Mouse (Mus musculus) kidney, adult 2 months (tissue): Measurements from ENCODE around the gene Rarres1. TPM values are rescaled to one million over a fixed set of nuclear protein-coding genes. Genes with fewer than 3 reads are reported as not detected.

Experiments used
- DNase-seq: peaks from one replicate; pipeline ENCODE4 v3.0.0; 2021
- H3K27ac ChIP-seq: fragments of 200-500 bp; 2 replicates; pipeline ENCODE4 v1.5.1; 2012; ENCODE audit warnings: low read depth, low read length, control low read depth, inconsistent platforms; ENCODE audit not compliant: insufficient read depth
- H3K27me3 ChIP-seq: fragments of 200-500 bp; replicated peaks from 2 replicates; pipeline ENCODE4 v1.6.1; 2012; ENCODE audit warnings: mild to moderate bottlenecking, moderate library complexity, low read length, inconsistent platforms; ENCODE audit not compliant: control insufficient read depth, insufficient read depth
- H3K36me3 ChIP-seq: fragments of 200-500 bp; 2 replicates; pipeline ENCODE4 v1.6.1; 2012; ENCODE audit warnings: mild to moderate bottlenecking, moderate library complexity, low read length, inconsistent platforms; ENCODE audit not compliant: control insufficient read depth, insufficient read depth
- H3K4me1 ChIP-seq: fragments of 200-500 bp; 2 replicates; pipeline ENCODE4 v1.6.1; 2011; ENCODE audit warnings: low read length; ENCODE audit not compliant: control insufficient read depth, insufficient read depth
- H3K4me3 ChIP-seq: fragments of 200-500 bp; 2 replicates; pipeline ENCODE4 v1.5.1; 2011; ENCODE audit warnings: mild to moderate bottlenecking, low read depth, low read length, control low read depth; ENCODE audit not compliant: insufficient read depth
- CTCF ChIP-seq: fragments of 200-500 bp; conservative IDR thresholded peaks from 2 replicates; pipeline ENCODE4 v1.5.1; 2011; ENCODE audit warnings: low read depth, mild to moderate bottlenecking, control low read depth, low read length, moderate library complexity, mixed read lengths; ENCODE audit not compliant: insufficient read depth, insufficient read length
- POLR2A ChIP-seq: fragments of 200-500 bp; IDR thresholded peaks from one replicate; pipeline ENCODE4 v1.6.1; 2011; ENCODE audit warnings: low read depth, low read length, control low read depth
- WGBS: fragments of 180-500 bp; shearing (Covaris S2); methylation state at CpG from one replicate; pipeline ENCODE4 v1.1.7; 2018; 5-methylcytosine and 5-hydroxymethylcytosine counted together
- polyA plus RNA-seq: library from polyadenylated mRNA; depleted of rRNA; stranded (reverse); fragments of >200 nt; gene quantifications from 2 replicates; pipeline ENCODE4 v1.2.3, GENCODE M21; 2012

Rarres1 gene
- polyA plus RNA-seq, 1 experiment = 1.7 TPM

GRCm38 (mm10) chr3:67492086-67492869 is 23.0 kb downstream of the Rarres1 start:
- WGBS = 83% methylated on average over 8 of the region's 8 CpGs
- Histone ChIP-seq H3K36me3 (no peaks in the 10 kb centered on the region), H3K4me1 (no peaks in the 10 kb centered on the region), H3K4me3 (no peak overlapping the region), H3K27ac (no peak overlapping the region), H3K27me3 (no peaks in the 10 kb centered on the region)
- DNase-seq = no peak
- no peak for TF ChIP-seq POLR2A
- no peak for TF ChIP-seq CTCF

- TF ChIP-seq CTCF (no peak), POLR2A (no peak)
- H3K4me3 ChIP-seq = no peak overlapping the region
- WGBS = 42% methylated on average over 4 of the region's 4 CpGs
- H3K4me1 ChIP-seq = no peaks in the 10 kb centered on the region
- H3K27me3 ChIP-seq = no peaks in the 10 kb centered on the region
- no peaks in the 10 kb centered on the region for H3K36me3 ChIP-seq
- no peak for DNase-seq
- H3K27ac ChIP-seq = no peak overlapping the region
Measured at GRCm38 (mm10) chr3:67490156-67490555, 25.2 kb downstream of the Rarres1 start.

- DNase-seq = no peak
- no peaks in the 10 kb centered on the region for H3K4me1 ChIP-seq
- H3K27ac ChIP-seq = no peak overlapping the region
- no peaks in the 10 kb centered on the region for H3K27me3 ChIP-seq
- TF ChIP-seq CTCF (no peak), POLR2A (no peak)
- no peaks in the 10 kb centered on the region for H3K36me3 ChIP-seq
- H3K4me3 ChIP-seq = no peak overlapping the region
- 46% methylated on average over 2 of the region's 2 CpGs for WGBS
Measured at GRCm38 (mm10) chr3:67485233-67485632, 30.1 kb downstream of the Rarres1 start.

- no peak overlapping the region for H3K4me3 ChIP-seq
- TF ChIP-seq CTCF = no peak
- TF ChIP-seq POLR2A = no peak
- H3K27me3 ChIP-seq = no peaks in the 10 kb centered on the region
- H3K27ac ChIP-seq = no peak overlapping the region
- H3K36me3 ChIP-seq = no peaks in the 10 kb centered on the region
- H3K4me1 ChIP-seq = no peaks in the 10 kb centered on the region
- WGBS = 93% methylated on average over 10 of the region's 10 CpGs
- no peak for DNase-seq
Measured at GRCm38 (mm10) chr3:67482400-67482799, 32.9 kb downstream of the Rarres1 start.

- 94% methylated on average over 11 of the region's 11 CpGs for WGBS
- H3K27me3 ChIP-seq = no peaks in the 10 kb centered on the region
- peaks cover 2% of the 10 kb centered on the region for H3K36me3 ChIP-seq
- H3K27ac ChIP-seq = no peak overlapping the region
- TF ChIP-seq POLR2A (no peak), CTCF (no peak)
- H3K4me3 ChIP-seq = no peak overlapping the region
- no peak for DNase-seq
- H3K4me1 ChIP-seq = no peaks in the 10 kb centered on the region
Measured at GRCm38 (mm10) chr3:67479806-67480205, 35.5 kb downstream of the Rarres1 start.

GRCm38 (mm10) chr3:67473438-67473837 is 41.9 kb downstream of the Rarres1 start:
- Histone ChIP-seq H3K36me3 (peaks cover 5% of the 10 kb centered on the region), H3K4me1 (no peaks in the 10 kb centered on the region), H3K27me3 (no peaks in the 10 kb centered on the region), H3K4me3 (no peak overlapping the region), H3K27ac (no peak overlapping the region)
- TF ChIP-seq POLR2A (no peak), CTCF (no peak)
- WGBS = 94% methylated on average over 6 of the region's 6 CpGs
- no peak for DNase-seq

- WGBS = 81% methylated on average over 4 of the region's 4 CpGs
- no peak for DNase-seq
- H3K4me1 ChIP-seq = no peaks in the 10 kb centered on the region
- no peak overlapping the region for H3K4me3 ChIP-seq
- no peak for TF ChIP-seq POLR2A
- TF ChIP-seq CTCF = no peak
- H3K27ac ChIP-seq = no peak overlapping the region
- no peaks in the 10 kb centered on the region for H3K27me3 ChIP-seq
- peaks cover 8% of the 10 kb centered on the region for H3K36me3 ChIP-seq
Measured at GRCm38 (mm10) chr3:67471408-67472127, 43.8 kb downstream of the Rarres1 start.
